Mouse (Mus musculus) ovary, adult 18-20 months (tissue): ENCODE measurements around the gene Psmb9.

Source experiments
- DNase-seq: peaks from one replicate; pipeline ENCODE4 v3.0.0; 2022; ENCODE audit warnings: low spot score, mixed read lengths

The Psmb9 gene

GRCm38 (mm10) chr17:34138655-34139054 lies 48.9 kb downstream of the Psmb9 start:
- DNase-seq: no peak

- no peak for DNase-seq
Observed at GRCm38 (mm10) chr17:34137601-34138000, 50.0 kb downstream of the Psmb9 start.

GRCm38 (mm10) chr17:34135297-34136224 lies 52.0 kb downstream of the Psmb9 start:
- peak; percentile 94 for DNase-seq

GRCm38 (mm10) chr17:34134451-34134850 lies 53.1 kb downstream of the Psmb9 start:
- no peak for DNase-seq

GRCm38 (mm10) chr17:34133289-34133688 lies 54.3 kb downstream of the Psmb9 start:
- no peak for DNase-seq
